Mouse (Mus musculus) lung, postnatal 25 days (tissue): Measurements from ENCODE around the gene Noxo1.
"Not testable (repeated sequence)": the region's sequence is repeated elsewhere in the genome, so short reads cannot be mapped to it uniquely, and the experiment has no call there.

Experiments used
- DNase-seq: peaks from one replicate; pipeline ENCODE4 v3.0.0; 2022; ENCODE audit warnings: low spot score

Gene Noxo1

DNA sequence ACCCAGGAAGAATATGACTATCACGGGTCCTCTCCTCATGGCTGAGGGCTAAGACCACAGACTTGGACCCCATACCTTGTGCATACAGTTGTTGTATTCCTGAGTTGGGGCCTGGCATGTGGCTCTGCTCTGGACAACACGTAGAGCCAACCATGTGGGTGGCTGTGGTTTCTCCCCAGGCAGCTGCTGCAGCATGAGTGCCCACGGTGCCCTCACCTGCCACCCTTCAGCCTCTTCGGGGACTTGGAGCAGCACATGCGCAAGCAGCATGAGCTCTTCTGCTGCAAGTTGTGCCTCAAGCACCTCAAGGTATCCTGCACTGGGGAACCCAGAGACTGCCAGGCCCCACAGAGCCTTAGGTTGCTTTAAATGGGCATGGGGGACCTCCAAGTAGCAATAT, 19.2 kb upstream of the Noxo1 start:
- DNase-seq, result no peak

GRCm38 (mm10) chr17:24677500-24678080, 18.4 kb upstream of the Noxo1 start:
- no peak for DNase-seq

GRCm38 (mm10) chr17:24686514-24686913, 9.5 kb upstream of the Noxo1 start:
- peak; percentile 60 for DNase-seq

GRCm38 (mm10) chr17:24687146-24687595, 8.9 kb upstream of the Noxo1 start:
- DNase-seq, result peak; percentile 56

DNA sequence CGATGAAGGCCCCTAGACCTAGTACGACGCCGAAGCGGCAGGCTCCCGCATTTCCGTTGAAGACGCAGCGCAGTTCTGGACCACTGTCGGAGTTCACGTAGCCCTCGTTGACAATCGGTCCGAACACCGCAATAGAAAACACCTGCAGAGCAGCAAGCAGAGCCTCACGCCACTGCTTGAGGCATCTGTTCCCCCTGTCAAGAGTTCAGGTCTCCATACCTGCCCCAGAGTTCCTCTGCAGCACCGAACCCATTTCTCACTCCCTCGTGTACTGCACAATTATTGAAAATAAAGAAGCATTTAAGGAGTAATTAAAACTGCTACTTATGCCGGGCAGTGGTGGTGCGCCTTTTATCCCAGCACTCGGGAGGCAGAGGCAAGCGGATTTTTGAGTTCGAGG, 8.4 kb upstream of the Noxo1 start:
- DNase-seq, result no peak

DNA sequence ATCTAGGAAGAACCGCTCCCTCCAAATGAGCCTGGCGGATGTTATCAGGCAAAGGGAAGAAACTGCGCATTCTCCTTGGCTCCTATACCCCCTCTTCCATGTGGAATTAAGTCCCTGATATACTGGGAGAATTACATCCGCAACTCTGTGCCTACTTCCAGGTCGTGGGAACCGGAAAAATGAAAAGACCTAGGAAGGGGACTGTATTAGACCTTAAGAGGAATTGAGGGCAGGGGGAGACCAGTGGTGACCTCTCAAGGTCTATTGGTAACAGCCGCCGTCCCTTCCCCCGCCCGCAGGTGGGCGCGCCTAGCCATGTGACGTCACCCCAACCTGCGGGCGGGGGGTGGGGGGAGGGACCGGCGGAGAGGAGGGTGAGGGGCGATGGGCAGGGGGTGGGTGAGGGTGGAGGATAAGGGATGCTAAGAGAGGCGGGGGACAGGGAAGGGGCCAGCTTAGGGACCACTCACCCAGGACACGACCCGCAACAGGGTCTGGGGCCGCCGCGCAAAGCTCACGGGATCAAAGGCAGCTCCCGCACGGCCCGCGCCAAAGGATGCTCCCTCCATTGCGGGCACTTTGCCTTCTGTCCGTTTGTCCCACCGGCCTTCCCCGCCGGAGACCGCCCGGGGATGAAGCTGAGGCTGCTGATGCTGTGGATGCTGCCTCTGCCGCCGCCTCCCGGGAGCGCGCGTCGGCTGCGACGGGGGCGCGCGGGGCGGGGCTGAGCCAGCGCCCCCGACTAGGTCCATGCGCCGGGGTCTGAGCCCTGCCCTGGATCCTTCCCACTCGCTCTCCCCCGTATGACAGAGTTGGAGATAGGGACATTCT, 6.6 kb upstream of the Noxo1 start, which contains the start of gene Syngr3:
Syngr3 (minus strand) TSS at position 705 of the 831 bp plus-strand sequence.
- no peak for DNase-seq

GRCm38 (mm10) chr17:24692385-24692784, 3.6 kb upstream of the Noxo1 start:
- DNase-seq, result no peak

GRCm38 (mm10) chr17:24695326-24696010, 566 bp upstream of the Noxo1 start:
- no peak for DNase-seq

GRCm38 (mm10) chr17:24697985-24698384, 2.0 kb downstream of the Noxo1 start:
- no peak for DNase-seq

DNA sequence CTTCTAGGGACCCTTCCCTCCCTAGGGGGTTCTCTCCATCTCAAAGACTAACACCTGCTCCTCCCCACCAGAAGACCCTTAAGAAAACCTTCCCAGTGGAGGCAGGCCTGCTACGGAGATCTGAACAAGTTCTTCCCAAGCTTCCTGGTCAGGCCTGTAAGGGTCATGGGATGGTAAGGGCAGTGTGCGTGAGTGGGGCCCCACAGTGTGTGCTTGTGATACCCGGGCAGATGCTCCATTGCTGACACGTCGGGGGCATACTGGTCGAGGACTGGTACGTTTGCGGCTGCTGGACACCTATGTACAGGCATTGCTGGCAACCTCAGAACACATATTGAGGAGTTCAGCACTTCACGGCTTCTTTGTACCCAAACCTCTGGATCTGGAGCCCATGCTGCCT, 2.7 kb downstream of the Noxo1 start:
- DNase-seq, result no peak

DNA sequence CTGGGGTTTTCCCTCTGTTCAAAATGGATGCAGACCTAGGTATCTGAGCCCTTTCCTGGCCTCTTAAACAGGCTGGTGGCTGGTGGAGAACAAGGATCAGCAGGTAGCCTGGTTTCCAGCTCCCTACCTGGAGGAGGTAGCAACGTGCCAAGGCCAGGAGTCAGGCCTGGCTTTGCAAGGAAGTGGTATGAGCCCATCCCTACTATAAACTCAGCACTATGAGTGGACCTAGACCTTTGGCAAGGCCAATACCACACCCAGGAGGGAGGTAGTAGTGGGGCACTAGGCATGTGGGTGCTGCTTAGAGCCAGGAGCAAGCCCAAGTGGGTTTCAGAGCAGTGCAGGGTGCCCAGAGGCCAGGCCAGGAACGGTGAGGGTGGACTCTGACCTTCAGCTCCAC, 3.4 kb downstream of the Noxo1 start:
- no peak for DNase-seq

- no peak for DNase-seq
These were observed 5.2 kb downstream of the Noxo1 start for GRCm38 (mm10) chr17:24701251-24701650.

DNA sequence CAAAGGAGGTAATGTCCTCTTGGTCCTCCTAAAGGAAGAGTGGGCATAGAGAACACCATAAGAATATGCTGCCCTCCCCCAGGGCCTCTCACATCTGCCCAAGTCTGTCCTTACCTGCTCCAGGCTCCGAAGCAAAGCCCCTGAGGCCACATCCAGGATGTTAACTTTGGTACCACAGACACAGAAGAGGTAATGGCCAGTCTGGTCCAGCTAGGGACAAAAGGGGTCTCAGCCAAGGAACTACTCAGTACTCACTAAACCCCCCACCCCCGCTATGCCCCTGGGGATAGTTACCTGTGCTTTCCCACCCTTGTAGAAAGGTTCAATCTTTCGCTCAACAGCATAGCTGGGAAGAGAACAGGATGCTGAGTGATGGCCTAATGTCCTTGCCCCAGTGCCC, 9.8 kb downstream of the Noxo1 start:
- no peak for DNase-seq

DNA sequence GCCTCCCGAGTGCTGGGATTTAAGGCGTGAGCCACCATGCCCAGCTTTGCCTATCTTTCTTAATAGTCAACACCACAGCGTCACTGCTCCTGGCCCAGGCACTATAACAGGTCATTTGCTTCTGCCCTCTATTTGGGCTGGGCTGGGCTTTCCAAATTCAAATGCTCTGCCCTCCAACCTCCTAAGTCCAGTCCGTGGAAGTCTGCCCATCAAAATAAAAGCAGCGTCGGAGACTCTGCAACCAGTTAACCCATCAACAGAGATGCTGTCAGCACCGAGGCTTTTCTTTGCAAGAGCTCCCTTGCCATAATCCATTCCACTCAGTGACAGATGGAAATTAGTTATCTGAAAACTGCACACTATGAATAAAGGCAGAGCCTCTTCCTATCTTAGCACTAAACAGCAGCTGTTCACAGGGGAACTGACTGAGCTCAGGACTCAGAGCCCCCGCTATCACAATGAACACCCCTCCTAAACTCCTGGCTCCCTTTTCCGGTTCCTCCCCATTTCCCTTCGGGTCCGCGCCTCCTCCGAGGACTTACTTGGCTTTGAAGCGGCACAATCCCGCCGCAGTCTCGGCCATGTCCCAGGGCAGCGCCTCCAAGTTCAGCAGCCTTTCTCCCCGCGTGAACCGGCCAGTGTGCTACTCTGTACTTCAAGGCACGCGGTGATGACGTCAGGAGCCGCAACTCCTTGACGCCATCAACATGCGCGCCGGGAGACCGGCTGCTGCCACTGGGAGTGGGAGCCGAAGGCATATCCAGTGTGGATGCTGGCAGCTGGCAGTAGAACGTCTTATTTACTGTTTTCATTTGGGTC, 11.2 kb downstream of the Noxo1 start, which contains the start of gene Tbl3:
Tbl3 (minus strand) TSS at position 679 of the 819 bp plus-strand sequence.
- DNase-seq, result peak; percentile 94

DNA sequence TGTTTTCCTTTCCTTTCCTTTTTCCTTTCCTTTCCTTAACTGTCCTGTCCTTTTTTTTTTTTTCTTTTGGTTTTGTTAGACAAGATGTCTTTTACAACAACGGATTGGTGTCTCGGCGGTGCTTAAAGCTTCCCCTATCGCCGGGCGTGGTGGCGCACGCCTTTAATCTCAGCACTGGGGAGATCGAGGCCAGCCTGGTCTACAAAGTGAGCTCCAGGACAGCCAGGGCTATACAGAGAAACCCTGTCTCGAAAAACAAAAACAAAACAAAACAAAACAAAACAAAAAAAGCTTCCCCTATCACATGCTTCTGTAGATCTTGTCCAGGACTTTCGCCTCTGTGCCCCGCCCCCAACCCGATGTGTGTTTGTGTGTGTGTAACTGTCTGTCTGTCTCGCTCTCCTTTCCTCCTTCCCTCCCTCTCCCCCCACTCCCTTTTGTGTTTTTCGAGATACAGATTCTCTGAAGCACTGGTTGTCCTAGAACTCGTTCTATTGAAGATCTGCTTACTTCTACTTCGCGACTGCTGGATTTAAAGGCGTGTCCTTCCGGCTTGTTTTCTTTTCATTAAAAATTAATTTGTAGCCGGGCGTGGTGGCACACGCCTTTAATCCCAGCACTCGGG, 11.9 kb downstream of the Noxo1 start:
- no peak for DNase-seq

DNA sequence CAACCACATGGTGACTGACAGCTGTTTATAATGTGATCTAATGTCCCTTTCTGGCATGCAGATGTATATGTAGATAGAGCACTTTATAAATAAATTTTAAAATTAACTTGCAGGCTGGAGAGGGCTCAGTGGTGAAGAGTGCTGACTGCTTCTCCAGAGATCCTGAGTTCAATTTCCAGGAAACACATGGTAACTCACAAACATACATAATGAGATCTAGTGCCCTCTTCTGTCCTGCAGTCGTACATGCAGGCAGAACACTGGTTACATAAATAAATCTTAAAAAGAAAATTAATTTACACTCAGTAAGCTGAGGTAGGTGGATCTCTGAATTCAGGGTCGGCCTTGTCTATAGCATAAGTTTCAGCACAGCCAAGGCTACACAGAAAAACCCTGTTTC, 12.6 kb downstream of the Noxo1 start:
- DNase-seq, result peak; percentile 52

GRCm38 (mm10) chr17:24715556-24715955, 19.5 kb downstream of the Noxo1 start:
- DNase-seq, result no peak

DNA sequence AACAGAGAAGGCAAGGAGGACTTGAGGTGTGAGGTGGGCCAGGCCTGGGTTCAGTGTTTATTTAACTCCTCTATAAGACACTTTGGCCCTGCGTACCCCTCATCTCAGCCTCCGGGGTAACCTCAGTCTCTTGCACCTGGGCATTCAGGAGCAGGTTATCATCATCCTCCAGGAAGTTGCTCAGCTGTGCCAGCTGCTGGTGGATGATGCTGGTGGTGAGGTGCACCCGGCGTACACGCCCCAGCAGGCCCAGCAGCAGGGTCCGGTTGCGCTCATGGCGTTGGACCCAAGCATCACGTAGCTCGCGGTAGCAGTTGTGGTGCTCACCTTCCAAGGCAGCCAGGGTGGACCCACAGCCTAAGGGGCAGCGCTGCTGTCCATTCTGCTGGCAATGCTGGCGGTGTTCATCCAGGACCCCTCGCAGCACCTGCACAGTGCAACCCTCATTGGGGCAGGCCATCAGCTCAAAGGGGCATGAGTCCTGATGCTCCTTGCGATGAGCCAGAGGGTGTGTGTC, 20.2 kb downstream of the Noxo1 start:
- no peak for DNase-seq

- DNase-seq, result no peak
These were observed 21.9 kb downstream of the Noxo1 start, which contains the start of the genes Rnf151 and Rps2 for GRCm38 (mm10) chr17:24717943-24718342. Gene Rnf151 (minus strand): TSS chr17:24718063. Gene Rps2 (plus strand): TSS chr17:24718116.

GRCm38 (mm10) chr17:24718938-24719337, 22.9 kb downstream of the Noxo1 start:
- not testable (repeated sequence) for DNase-seq
